Mouse (Mus musculus): ENCODE data around the gene Wwp2.

DNA sequence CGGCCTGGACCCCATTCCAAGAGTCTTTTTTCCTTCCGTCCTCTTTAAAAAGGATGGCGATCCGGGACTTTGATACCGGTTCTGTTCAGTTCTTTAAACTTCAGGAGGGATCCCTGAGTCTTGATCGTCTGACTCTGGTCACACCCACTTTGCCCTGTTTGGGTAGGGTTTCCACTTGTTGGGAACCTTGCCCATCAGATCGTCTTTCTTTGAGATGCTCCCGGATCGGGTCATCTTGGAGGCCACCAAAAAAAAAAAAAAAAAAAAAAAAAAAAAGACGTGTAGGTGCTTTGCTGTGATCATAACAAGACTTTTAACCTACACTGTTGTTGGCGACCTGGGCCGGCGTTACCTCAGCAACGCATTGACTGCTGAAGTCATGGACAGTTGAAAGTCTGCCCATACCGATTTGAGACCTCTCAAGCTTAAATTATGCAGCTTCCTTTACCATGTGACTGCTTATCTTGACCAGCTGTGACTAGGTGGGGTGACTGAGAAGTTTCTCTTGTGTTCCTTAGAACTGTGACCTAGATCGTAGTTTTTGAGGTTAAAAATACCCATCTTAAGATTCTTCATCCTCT, 766 bp downstream of the Wwp2 start:
- no peak for TF ChIP-seq CTCF (IDR thresholded peaks at IDR 0.05; ENCODE audit: extremely low read depth, insufficient read depth, insufficient read length, insufficient replicate concordance)
- no peak for TF ChIP-seq POLR2A (IDR thresholded peaks at IDR 0.05; ENCODE audit: low read depth, low read length)

Measured in spleen, adult 2 months (tissue).